Mouse (Mus musculus): Measurements from ENCODE around the gene Rbm33. TPM values are rescaled to one million over a fixed set of nuclear protein-coding genes. Genes with fewer than 3 reads are reported as not detected.
A peak's percentile ranks its signal among the peaks of the same experiment; 100 is the strongest.

Rbm33 gene
- total and polyA plus RNA-seq, 2 experiments from 2014 or later = 14.9 to 46.8 TPM

DNA sequence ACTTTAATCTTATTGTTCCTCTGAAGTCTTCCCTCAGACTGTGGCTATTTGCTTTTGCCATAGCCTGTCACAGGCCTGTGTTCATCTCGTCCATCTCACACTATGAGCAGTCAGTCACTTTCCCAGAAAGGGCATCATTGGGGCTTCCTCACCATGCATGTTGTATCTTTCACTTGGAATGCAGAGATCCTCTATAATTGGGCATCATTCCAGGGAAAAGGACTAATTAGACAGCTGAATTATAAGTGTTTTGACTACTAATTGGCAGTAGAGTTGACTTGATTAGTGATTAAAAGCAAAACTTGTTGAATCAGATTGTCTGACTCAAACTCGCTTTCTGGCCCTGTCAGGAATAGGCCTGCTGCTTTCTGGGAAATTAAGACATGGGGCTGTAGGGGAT lies 43.8 kb downstream of the Rbm33 start:
- no peaks in the 10 kb centered on the region for H3K4me1 ChIP-seq (ENCODE audit: insufficient read depth, low read length)
- H3K27ac ChIP-seq = no peak overlapping the region
- H3K36me3 ChIP-seq (ENCODE audit: insufficient read depth, low read length) = peaks cover 55% of the 10 kb centered on the region
- DNase-seq (ENCODE audit: low spot score) (no peak), ATAC-seq (no peak)
- TF ChIP-seq CTCF (IDR thresholded peaks at IDR 0.05; ENCODE audit: low read depth) = no peak
- H3K9ac ChIP-seq (replicated peaks; ENCODE audit: low read length) = no peak overlapping the region
- WGBS = 65% methylated on average over 2 of the region's 2 CpGs
- no peak overlapping the region for H3K4me3 ChIP-seq (ENCODE audit: low read length)
- no peaks in the 10 kb centered on the region for H3K27me3 ChIP-seq (ENCODE audit: insufficient read depth, low read length)
- no peaks in the 10 kb centered on the region for H3K9me3 ChIP-seq (ENCODE audit: low read length)
- H3K4me2 ChIP-seq (ENCODE audit: low read depth, low read length) = no peak overlapping the region

DNA sequence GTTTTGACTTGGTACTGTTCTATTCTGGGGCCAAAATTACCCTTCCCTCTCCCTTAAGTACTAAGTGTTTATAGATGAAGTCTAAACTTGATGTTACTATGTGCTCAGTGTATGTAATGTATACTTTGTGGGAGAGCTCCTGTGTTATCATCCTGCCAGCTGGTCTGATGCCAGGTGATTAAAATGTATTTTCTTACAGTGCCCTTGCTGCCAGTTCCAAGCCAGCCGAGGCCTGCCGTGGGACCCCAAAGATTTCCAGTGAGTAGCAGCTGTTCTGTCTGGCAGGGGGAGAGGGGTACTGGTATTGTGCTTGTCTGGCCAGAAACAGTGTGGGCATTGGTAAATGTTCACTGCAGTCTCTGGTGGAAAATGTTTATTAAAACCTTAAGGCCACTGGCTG lies 51.1 kb downstream of the Rbm33 start:
- DNase-seq (ENCODE audit: low spot score) = peak; percentile 70
- no peaks in the 10 kb centered on the region for H3K27me3 ChIP-seq (ENCODE audit: insufficient read depth, low read length)
- no peak overlapping the region for H3K27ac ChIP-seq
- no peak overlapping the region for H3K9ac ChIP-seq (replicated peaks; ENCODE audit: low read length)
- no peak overlapping the region for H3K4me3 ChIP-seq (ENCODE audit: low read length)
- H3K4me2 ChIP-seq (ENCODE audit: low read depth, low read length) = no peak overlapping the region
- no peaks in the 10 kb centered on the region for H3K9me3 ChIP-seq (ENCODE audit: low read length)
- H3K36me3 ChIP-seq (ENCODE audit: insufficient read depth, low read length) = peaks cover 20% of the 10 kb centered on the region
- 20% methylated on average over 2 of the region's 2 CpGs for WGBS
- H3K4me1 ChIP-seq (ENCODE audit: insufficient read depth, low read length) = no peaks in the 10 kb centered on the region
- TF ChIP-seq CTCF (IDR thresholded peaks at IDR 0.05; ENCODE audit: low read depth) = no peak
- no peak for ATAC-seq

DNA sequence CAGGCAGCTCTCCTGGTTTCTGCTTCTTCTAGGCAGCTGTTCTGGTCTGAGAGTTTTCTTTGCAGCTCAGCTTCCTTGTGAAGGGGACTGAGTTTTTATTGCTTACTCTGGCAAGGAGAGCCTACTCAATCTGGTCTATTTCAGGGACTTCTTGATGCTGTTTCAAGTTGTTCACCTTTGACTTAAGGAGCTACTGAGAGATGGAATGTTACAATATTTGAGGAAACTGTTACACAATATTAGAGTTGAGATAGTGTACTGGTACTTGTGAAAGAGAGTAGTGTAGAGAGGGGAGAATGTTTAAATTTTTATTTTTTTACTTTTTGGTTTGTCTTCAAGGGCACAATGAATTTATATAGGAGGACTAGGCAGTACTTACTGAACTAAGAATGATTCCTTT lies 53.9 kb downstream of the Rbm33 start:
- Histone ChIP-seq H3K27ac (no peak overlapping the region), H3K9ac (replicated peaks; ENCODE audit: low read length) (no peak overlapping the region), H3K4me3 (ENCODE audit: low read length) (no peak overlapping the region), H3K4me1 (ENCODE audit: insufficient read depth, low read length) (no peaks in the 10 kb centered on the region), H3K36me3 (ENCODE audit: insufficient read depth, low read length) (no peaks in the 10 kb centered on the region), H3K9me3 (ENCODE audit: low read length) (no peaks in the 10 kb centered on the region), H3K4me2 (ENCODE audit: low read depth, low read length) (no peak overlapping the region), H3K27me3 (ENCODE audit: insufficient read depth, low read length) (no peaks in the 10 kb centered on the region)
- ATAC-seq (no peak), DNase-seq (ENCODE audit: low spot score) (no peak)
- no peak for TF ChIP-seq CTCF (IDR thresholded peaks at IDR 0.05; ENCODE audit: low read depth)

DNA sequence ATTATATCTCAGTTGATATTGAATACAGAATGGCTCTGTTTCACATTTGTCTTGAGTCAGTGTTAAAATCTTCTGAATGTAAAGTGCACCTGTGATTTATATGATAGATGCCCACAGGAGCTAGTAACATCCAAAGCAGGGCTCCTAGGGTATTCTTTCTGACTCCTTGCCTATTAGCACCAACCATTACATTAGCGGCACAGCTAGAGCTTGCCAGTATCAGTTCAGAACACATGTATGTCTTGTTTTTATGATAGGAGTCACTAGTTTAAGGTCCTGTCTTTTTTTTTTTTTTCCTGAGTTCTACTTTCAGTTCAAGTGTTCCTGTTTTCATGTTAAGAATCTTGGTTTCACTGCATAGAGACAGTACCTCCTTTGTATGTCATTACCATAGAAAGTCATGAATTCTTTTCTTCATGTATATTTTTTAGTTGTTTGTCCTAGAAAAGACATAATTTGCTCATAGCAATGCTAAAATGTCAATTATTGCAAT lies 55.3 kb downstream of the Rbm33 start:
- Histone ChIP-seq H3K4me2 (ENCODE audit: low read depth, low read length) (no peak overlapping the region), H3K4me1 (ENCODE audit: insufficient read depth, low read length) (no peaks in the 10 kb centered on the region), H3K9ac (replicated peaks; ENCODE audit: low read length) (no peak overlapping the region), H3K36me3 (ENCODE audit: insufficient read depth, low read length) (no peaks in the 10 kb centered on the region), H3K27ac (no peak overlapping the region), H3K27me3 (ENCODE audit: insufficient read depth, low read length) (no peaks in the 10 kb centered on the region), H3K9me3 (ENCODE audit: low read length) (no peaks in the 10 kb centered on the region), H3K4me3 (ENCODE audit: low read length) (no peak overlapping the region)
- 91% methylated on average over 1 of the region's 1 CpGs for WGBS
- DNase-seq (ENCODE audit: low spot score) = no peak
- ATAC-seq = no peak
- no peak for TF ChIP-seq CTCF (IDR thresholded peaks at IDR 0.05; ENCODE audit: low read depth)

DNA sequence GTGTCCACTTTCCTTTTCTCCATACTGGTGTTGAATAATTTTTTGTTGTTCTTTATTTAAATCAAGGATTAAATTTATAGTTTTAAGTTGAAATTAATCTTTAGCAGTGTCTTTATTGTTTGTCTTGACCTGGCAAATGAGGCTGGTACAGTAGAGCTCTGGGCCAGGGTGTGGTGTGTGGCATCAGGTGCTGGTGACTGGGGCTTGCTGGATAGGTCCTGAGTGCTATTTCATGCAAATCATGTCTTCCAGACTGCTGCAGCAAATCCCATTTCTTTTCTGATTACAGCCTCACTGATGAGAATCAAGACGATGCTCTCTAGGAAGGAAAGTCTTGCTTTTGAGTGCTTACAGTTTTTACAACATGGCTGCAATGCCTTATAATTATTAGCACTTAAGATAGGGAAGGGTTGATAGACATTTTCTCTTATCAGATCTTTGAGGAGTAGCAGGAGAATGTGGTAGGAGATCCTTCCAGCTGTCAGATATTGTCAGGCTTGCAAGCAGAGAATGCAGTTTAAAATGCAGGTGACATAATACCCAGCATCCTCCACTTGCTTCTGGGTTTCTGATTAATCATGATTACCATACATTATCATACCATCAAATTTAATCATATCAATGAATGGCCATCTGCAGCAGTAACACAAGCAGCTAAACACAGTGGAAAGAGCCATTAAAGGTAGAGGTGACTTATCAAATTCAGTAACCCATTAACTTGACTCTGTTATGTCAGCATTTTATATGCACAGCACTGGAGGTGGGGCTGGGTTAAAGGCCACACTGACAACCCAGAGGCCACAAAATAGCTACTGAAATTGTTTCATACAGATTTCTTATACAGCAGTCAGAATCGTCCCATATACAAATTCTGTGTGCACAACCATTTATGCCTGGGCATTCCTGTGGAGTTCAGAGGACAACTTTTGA lies 56.8 kb downstream of the Rbm33 start:
- no peaks in the 10 kb centered on the region for H3K4me1 ChIP-seq (ENCODE audit: insufficient read depth, low read length)
- no peaks in the 10 kb centered on the region for H3K27me3 ChIP-seq (ENCODE audit: insufficient read depth, low read length)
- H3K36me3 ChIP-seq (ENCODE audit: insufficient read depth, low read length) = no peaks in the 10 kb centered on the region
- ATAC-seq = no peak
- H3K9ac ChIP-seq (replicated peaks; ENCODE audit: low read length) = no peak overlapping the region
- no peak overlapping the region for H3K4me3 ChIP-seq (ENCODE audit: low read length)
- H3K4me2 ChIP-seq (ENCODE audit: low read depth, low read length) = no peak overlapping the region
- H3K9me3 ChIP-seq (ENCODE audit: low read length) = no peaks in the 10 kb centered on the region
- WGBS = 76% methylated on average over 2 of the region's 2 CpGs
- H3K27ac ChIP-seq = no peak overlapping the region
- TF ChIP-seq CTCF (IDR thresholded peaks at IDR 0.05; ENCODE audit: low read depth) = no peak
- no peak for DNase-seq (ENCODE audit: low spot score)

DNA sequence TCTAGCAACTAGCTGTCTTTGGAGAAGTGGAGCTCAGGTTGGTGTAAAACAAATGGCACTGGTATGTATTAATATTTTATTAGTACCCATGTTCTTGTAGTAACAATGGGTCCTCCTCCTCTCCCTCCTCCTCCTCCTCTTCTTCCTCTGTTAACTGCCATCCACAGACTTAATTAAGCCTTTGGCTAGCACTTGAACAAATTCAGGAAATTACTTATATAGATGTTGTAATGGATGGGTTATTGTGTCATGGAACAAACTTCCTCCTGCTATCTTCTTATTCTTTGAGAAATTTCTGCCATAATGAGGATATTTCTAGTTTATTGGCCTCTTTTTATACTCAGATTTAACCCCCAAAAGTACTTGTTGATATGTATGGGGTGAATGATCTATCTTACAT lies 60.4 kb downstream of the Rbm33 start:
- DNase-seq (ENCODE audit: low spot score) = no peak
- no peak for TF ChIP-seq CTCF (IDR thresholded peaks at IDR 0.05; ENCODE audit: low read depth)

DNA sequence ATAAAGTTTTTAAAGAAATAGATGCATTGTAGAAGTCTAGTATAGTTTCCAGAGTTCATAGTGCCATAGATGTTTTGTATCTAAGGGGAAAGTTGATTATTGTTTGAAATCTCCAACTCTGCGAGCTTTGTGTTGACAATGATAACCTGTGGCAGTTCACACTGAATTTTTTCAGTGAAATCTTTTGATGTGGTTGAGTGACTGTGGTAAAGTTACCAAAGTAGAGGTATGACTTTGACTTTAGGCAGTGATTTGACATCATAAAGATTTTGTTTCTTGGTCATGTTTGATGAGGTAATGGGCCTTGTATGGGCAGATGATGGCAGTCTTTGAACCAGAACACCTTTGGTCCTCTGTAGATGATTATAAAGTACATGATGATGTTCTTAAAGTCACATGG lies 65.4 kb downstream of the Rbm33 start:
- peaks cover 17% of the 10 kb centered on the region for H3K36me3 ChIP-seq (ENCODE audit: insufficient read depth, low read length)
- DNase-seq (ENCODE audit: low spot score) (no peak), ATAC-seq (no peak)
- no peaks in the 10 kb centered on the region for H3K27me3 ChIP-seq (ENCODE audit: insufficient read depth, low read length)
- H3K4me3 ChIP-seq (ENCODE audit: low read length) = no peak overlapping the region
- H3K27ac ChIP-seq = no peak overlapping the region
- no peak overlapping the region for H3K4me2 ChIP-seq (ENCODE audit: low read depth, low read length)
- no peaks in the 10 kb centered on the region for H3K9me3 ChIP-seq (ENCODE audit: low read length)
- 93% methylated on average over 1 of the region's 1 CpGs for WGBS
- TF ChIP-seq CTCF (IDR thresholded peaks at IDR 0.05; ENCODE audit: low read depth) = no peak
- no peak overlapping the region for H3K9ac ChIP-seq (replicated peaks; ENCODE audit: low read length)
- H3K4me1 ChIP-seq (ENCODE audit: insufficient read depth, low read length) = no peaks in the 10 kb centered on the region

More for the DNA sequence above, 60.4 kb downstream of the Rbm33 start:
- H3K27ac ChIP-seq = no peak overlapping the region
- H3K4me2 ChIP-seq (ENCODE audit: low read depth, low read length) = no peak overlapping the region
- ATAC-seq = no peak
- no peaks in the 10 kb centered on the region for H3K4me1 ChIP-seq (ENCODE audit: insufficient read depth, low read length)
- H3K27me3 ChIP-seq (ENCODE audit: insufficient read depth, low read length) = no peaks in the 10 kb centered on the region
- H3K9ac ChIP-seq (replicated peaks; ENCODE audit: low read length) = no peak overlapping the region
- 0 out of 2 replicates have a peak, but pooled peaks cover 7% of the 10 kb centered on the region for H3K36me3 ChIP-seq (ENCODE audit: insufficient read depth, low read length)
- H3K9me3 ChIP-seq (ENCODE audit: low read length) = no peaks in the 10 kb centered on the region
- H3K4me3 ChIP-seq (ENCODE audit: low read length) = no peak overlapping the region
